Mouse (Mus musculus) testis, adult 2 months (tissue): Measurements from ENCODE around the gene Asap3. TPM values are rescaled to one million over a fixed set of nuclear protein-coding genes. Genes with fewer than 3 reads are reported as not detected.

Experiments
- H3K27ac ChIP-seq: fragments of 200-500 bp; 2 replicates; pipeline ENCODE4 v1.5.1; 2012; ENCODE audit warnings: low read depth, low read length; ENCODE audit not compliant: control insufficient read depth, insufficient read depth
- H3K27me3 ChIP-seq: fragments of 200-500 bp; 2 replicates; pipeline ENCODE4 v1.6.1; 2012; ENCODE audit warnings: mild to moderate bottlenecking, low read length, moderate library complexity; ENCODE audit not compliant: control insufficient read depth, insufficient read depth
- H3K36me3 ChIP-seq: fragments of 200-500 bp; 2 replicates; pipeline ENCODE4 v1.6.1; 2012; ENCODE audit warnings: mild to moderate bottlenecking, low read length; ENCODE audit not compliant: control insufficient read depth, insufficient read depth
- H3K4me1 ChIP-seq: fragments of 200-500 bp; 2 replicates; pipeline ENCODE4 v1.6.1; 2012; ENCODE audit warnings: low read length; ENCODE audit not compliant: control insufficient read depth, insufficient read depth
- H3K4me3 ChIP-seq: fragments of 200-500 bp; 2 replicates; pipeline ENCODE4 v1.5.1; 2012; ENCODE audit warnings: low read depth, mild to moderate bottlenecking, low read length, moderate library complexity, mixed read lengths; ENCODE audit not compliant: control insufficient read depth
- CTCF ChIP-seq: fragments of 200-500 bp; IDR thresholded peaks from 2 replicates; pipeline ENCODE4 v1.5.1; 2012; ENCODE audit warnings: low read depth, mild to moderate bottlenecking, inconsistent platforms, low read length, moderate library complexity; ENCODE audit not compliant: control insufficient read depth, insufficient read depth, insufficient replicate concordance
- POLR2A ChIP-seq: fragments of 200-500 bp; IDR thresholded peaks from 2 replicates; pipeline ENCODE4 v1.6.1; 2012; ENCODE audit warnings: low read depth, mild to moderate bottlenecking, inconsistent platforms, low read length, moderate library complexity; ENCODE audit not compliant: control insufficient read depth
- polyA plus RNA-seq: library from polyadenylated mRNA; depleted of rRNA; stranded (reverse); fragments of >200 nt; gene quantifications from 2 replicates; pipeline ENCODE4 v1.2.3, GENCODE M21; 2012

Gene Asap3
- polyA plus RNA-seq, 1 experiment, result 4.1 TPM

DNA sequence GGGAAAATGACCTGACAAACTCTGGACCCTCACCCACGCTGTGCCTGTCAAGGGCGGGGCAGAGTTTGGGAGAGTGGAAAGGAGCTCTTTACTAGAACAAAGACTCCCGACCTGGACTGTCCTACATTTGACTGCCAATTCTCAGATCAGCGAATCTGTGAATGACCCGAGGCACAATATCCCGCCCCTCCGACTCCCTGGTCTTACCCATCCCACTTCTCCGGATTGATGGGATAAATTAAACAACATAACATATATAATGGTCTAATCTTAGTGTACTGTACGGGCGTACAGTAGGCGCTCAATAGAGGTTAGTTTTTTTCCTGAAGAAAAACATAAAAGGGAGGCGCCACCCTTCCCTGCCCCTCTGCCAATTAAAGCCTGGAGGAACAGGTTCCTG, 34.7 kb upstream of the Asap3 start:
- no peaks in the 10 kb centered on the region for H3K27me3 ChIP-seq
- peaks cover 14% of the 10 kb centered on the region for H3K4me1 ChIP-seq
- H3K4me3 ChIP-seq, result no peak overlapping the region
- no peak overlapping the region for H3K27ac ChIP-seq
- no peaks in the 10 kb centered on the region for H3K36me3 ChIP-seq
- TF ChIP-seq CTCF, result no peak
- no peak for TF ChIP-seq POLR2A

- peaks cover 14% of the 10 kb centered on the region for H3K4me1 ChIP-seq
Measured at GRCm38 (mm10) chr4:136172011-136172541, 34.1 kb upstream of the Asap3 start, which contains the start of gene E2f2. Gene E2f2 (plus strand): TSS chr4:136172394.

DNA sequence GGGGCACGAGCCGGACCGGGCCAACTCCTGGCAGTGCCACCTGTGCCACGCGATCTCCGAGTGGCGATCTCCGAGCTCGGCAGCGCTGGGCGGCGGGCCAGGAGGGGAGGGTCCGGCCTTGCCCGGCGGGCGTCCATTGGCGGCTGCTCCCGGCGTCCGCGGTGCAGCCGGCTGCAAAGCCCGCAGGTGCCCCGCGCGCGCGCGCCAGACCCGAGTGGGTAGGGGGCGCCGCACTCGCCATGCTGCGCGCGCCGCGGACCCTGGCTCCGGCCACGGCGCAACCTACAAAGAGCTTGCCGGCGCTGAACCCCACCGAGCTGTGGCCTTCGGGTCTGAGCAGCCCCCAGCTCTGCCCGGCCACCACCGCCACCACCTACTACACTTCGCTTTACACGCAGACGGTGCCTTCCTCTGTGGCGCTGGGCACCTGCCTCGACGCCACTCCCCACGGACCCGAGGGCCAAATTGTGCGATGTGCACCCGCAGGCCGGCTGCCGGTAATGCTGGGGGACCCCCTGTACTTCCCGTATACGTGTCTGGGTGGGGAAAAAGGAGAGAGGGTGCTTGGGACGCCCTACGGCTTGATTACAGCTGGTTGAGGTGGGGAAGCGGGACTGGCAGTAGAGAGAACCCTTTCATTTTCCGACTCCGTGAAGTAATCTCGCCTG, 33.5 kb upstream of the Asap3 start:
- TF ChIP-seq CTCF (no peak), POLR2A (no peak)
- Histone ChIP-seq H3K4me1 (peaks cover 14% of the 10 kb centered on the region), H3K4me3 (peak overlapping the region; percentile 81), H3K36me3 (no peaks in the 10 kb centered on the region), H3K27me3 (no peaks in the 10 kb centered on the region), H3K27ac (no peak overlapping the region)

More at GRCm38 (mm10) chr4:136172011-136172541, 34.1 kb upstream of the Asap3 start, which contains the start of gene E2f2:
- Histone ChIP-seq H3K36me3 (no peaks in the 10 kb centered on the region), H3K27ac (no peak within 1 kb of the TSS), H3K4me3 (peak within 1 kb of the TSS; percentile 81), H3K27me3 (no peaks in the 10 kb centered on the region)
- TF ChIP-seq POLR2A (no peak), CTCF (no peak)

- TF ChIP-seq POLR2A (no peak), CTCF (no peak)
Measured at GRCm38 (mm10) chr4:136173210-136173715, 32.9 kb upstream of the Asap3 start.

GRCm38 (mm10) chr4:136174216-136175193, 31.7 kb upstream of the Asap3 start:
- Histone ChIP-seq H3K4me1 (peaks cover 14% of the 10 kb centered on the region), H3K4me3 (no peak overlapping the region), H3K27ac (no peak overlapping the region), H3K36me3 (no peaks in the 10 kb centered on the region), H3K27me3 (no peaks in the 10 kb centered on the region)
- TF ChIP-seq CTCF, result no peak
- no peak for TF ChIP-seq POLR2A

More at GRCm38 (mm10) chr4:136173210-136173715, 32.9 kb upstream of the Asap3 start:
- Histone ChIP-seq H3K4me1 (peaks cover 14% of the 10 kb centered on the region), H3K27me3 (no peaks in the 10 kb centered on the region), H3K36me3 (no peaks in the 10 kb centered on the region), H3K4me3 (peak overlapping the region; percentile 81; the same call in 1 of the 2 replicates), H3K27ac (no peak overlapping the region)

GRCm38 (mm10) chr4:136176022-136176552, 30.1 kb upstream of the Asap3 start:
- Histone ChIP-seq H3K27me3 (no peaks in the 10 kb centered on the region; the same call in 1 of the 2 replicates), H3K4me3 (no peak overlapping the region), H3K4me1 (peaks cover 23% of the 10 kb centered on the region), H3K27ac (no peak overlapping the region), H3K36me3 (no peaks in the 10 kb centered on the region)
- TF ChIP-seq CTCF (no peak), POLR2A (no peak)
